Mouse (Mus musculus) heart, adult 18-20 months (tissue): ENCODE results near the gene Slc15a1. TPM values are rescaled to one million over a fixed set of nuclear protein-coding genes. Genes with fewer than 3 reads are reported as not detected.

Experiments
- DNase-seq, 2 experiments: peaks; one replicate each; pipeline ENCODE4 v3.0.0; 2021 to 2022; ENCODE audit warnings: mixed read lengths in 1 of 2
- long read RNA-seq, 2 experiments: library from polyadenylated mRNA; stranded (forward); transcript quantifications; one replicate each; pipeline ENCODE4 v2.0.0; 2021
- total RNA-seq, 2 experiments: library from RNA; stranded (reverse); gene quantifications; 2 replicates each; pipeline ENCODE4 v1.2.3; 2021

The Slc15a1 gene
- not detected for total RNA-seq
- long read RNA-seq, experiment 1 = 0 reads
- long read RNA-seq, experiment 2 = 0 reads

GRCm38 (mm10) chr14:121504781-121505484, at the start of gene Slc15a1:
Slc15a1 (minus strand) TSS chr14:121505252.
- DNase-seq = no peak

DNA sequence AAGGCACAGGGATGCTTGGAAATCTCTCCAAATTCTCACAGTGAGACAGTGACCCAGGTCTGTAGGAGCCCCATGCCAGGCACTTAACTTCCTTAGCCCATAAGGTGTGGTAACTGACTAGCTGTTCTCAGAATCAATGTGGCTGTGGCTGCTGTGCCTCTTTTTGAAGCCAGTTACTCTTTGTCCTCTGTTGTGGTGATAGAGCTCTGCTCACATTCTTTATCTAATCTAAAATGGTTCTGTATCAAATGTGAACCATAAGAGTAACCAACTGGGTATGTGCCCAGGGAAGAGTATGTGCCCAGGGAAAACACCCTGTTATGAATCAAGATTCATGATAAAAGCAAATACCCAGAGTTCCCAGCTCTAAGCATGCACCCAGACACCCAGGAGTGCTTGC, 48.7 kb upstream of the Slc15a1 start:
- DNase-seq = no peak

DNA sequence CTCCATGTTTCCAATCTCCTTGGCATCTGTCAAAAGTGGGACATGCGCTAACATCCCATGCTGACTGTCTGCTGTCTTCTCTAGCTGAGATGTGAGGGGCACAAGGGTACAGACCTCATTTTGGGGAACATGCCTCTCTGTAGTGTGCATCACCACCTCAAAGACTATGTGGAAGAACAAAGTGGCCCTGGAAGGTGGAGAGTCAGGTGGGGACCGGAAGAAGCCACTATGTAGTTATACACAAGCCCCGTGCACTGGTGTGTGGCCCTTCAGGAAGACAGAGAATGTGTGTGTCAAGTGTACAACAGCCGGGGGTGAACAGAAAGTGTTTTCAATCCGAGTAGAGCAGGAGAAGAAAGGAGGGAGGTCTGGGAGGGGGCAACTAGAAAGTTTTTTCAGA, 47.5 kb upstream of the Slc15a1 start:
- DNase-seq = no peak

DNA sequence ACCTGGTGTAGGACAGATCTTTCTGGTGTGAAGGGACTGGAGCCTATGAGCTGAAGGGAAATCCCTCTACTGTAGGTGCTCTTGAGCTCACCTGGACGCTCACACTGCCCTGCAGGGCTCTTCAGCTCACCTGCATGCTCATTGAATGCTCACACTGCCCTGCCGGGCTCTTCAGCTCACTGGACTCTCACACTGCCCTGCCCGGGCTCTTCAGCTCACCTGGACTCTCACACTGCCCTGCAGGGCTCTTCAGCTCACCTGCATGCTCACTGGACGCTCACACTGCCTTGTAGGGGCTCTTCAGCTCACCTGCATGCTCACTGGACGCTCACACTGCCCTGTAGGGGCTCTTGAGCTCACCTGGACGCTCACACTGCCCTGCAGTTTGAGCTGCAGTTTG, 44.8 kb upstream of the Slc15a1 start:
- no peak for DNase-seq

GRCm38 (mm10) chr14:121547745-121548144, 42.7 kb upstream of the Slc15a1 start:
- no peak for DNase-seq

GRCm38 (mm10) chr14:121546621-121547020, 41.6 kb upstream of the Slc15a1 start:
- DNase-seq = no peak

DNA sequence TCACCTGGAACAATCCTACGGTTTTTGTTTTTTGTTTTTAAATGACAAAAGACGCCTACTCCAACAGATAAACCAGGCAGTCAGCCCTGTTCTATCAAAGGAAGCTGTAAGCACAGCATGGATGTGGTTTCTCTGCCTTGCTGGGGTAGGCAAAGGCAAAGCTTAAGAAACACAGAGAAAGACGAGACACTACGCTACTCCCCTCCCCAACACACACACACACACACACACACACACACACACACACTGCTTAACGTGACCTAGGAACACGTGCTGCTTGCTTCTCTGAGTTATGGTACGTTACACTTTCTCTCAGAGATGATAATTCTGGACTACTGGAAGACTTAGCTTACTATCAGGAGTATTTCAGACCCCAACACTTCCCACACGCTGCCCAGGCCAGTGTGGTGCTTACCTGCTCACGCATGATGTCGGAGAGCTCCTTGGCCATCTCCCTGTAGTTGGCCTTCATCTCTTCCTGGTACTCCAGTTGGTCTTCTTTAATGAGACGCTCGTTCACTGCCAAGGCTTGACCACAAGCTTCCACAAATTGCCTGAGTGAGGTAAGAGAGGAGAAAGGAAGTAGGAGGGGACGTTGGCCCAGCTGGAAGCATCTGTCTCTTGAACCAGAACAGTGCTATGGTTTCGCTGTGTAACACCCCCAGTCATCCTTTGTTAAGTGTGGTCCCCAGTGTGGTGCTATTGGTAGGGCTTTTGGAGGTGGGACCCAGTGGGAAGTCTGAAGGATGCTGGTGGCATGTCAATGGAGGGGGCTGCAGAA, 40.7 kb upstream of the Slc15a1 start:
- no peak for DNase-seq

GRCm38 (mm10) chr14:121541262-121541661, 36.2 kb upstream of the Slc15a1 start:
- DNase-seq = no peak

GRCm38 (mm10) chr14:121534501-121534900, 29.4 kb upstream of the Slc15a1 start:
- DNase-seq = no peak

DNA sequence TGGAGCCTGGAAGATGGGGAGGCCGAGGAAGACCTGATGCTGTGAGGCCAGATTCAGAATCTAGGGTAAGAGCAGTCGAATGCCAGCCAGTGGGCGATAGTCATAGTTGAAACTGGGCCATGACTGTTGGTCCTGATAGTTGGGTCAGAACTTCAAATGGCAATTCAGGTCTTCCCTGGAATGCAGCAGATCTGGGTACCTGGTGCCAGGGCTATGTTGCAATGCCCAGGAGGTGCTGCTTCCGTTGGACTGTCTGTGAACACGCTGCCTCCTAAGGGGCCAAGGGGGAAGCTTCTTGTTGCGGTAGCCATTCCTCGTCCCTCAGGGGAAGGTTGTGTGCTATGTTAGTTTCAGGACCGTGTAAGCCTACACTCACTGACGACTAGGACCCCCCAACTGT, 25.8 kb upstream of the Slc15a1 start:
- DNase-seq = no peak

GRCm38 (mm10) chr14:121527883-121528282, 22.8 kb upstream of the Slc15a1 start:
- DNase-seq = no peak

GRCm38 (mm10) chr14:121527201-121527600, 22.1 kb upstream of the Slc15a1 start:
- DNase-seq = no peak

DNA sequence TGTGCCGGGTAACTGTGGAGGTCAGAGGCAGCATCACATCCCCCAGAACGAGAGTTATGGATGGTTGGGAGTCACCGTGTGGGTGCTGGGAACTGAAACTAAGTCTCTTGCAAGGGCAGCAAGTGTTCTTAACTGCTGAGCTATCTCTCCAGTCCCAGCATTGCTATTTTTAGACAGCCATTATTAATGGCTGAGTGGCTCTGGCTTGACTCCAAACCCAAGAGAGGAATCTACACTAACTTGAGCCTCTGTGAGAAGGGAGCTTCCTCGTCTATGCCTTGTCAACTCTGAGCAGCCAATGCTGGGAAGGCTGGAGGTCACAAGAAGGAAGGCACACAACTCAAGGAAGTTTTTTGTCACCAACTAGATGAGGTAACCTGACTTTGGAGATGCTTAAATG, 16.7 kb upstream of the Slc15a1 start:
- DNase-seq = peak; percentile 44 to 57

- no peak for DNase-seq
Measured at GRCm38 (mm10) chr14:121516881-121517280, 11.8 kb upstream of the Slc15a1 start.

DNA sequence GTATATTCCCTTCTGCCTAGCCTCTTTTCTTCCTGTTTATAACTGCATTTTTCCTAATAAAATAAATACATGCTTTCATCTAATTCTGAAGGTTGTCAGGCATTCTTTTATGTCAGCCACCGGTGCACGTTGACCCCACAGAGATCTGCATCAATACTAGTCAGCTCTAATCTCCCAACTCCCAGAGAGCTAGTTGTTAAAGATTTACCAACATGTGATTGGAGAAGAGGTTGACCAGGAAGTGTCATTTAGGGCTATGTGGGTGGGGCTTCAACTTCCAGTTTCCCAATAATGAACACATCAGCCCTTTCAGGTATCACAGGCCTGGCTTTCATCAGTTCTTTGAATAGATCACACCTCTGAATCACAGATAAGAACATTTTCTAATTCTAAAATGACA, 3.9 kb upstream of the Slc15a1 start:
- DNase-seq = no peak

DNA sequence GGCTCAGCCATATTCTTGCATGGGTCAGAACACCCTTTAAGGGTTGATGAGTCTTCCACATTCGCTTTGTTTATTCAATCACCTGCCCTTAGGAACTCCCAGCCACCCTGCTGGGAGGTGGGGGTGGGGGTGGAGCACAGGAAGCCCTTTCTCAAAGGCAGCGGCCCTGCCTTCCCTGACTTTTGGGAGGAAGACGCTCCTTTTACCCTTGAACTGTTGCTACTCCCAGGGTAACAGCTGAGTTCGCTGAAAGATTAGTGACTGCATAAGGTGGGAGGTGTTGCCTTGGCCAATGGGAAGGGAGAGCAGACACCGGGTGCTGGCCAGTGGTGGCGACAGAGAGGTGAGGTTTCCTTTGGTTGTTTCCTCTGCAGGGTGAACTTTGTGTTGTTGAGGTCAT, 1.3 kb upstream of the Slc15a1 start:
- no peak for DNase-seq

DNA sequence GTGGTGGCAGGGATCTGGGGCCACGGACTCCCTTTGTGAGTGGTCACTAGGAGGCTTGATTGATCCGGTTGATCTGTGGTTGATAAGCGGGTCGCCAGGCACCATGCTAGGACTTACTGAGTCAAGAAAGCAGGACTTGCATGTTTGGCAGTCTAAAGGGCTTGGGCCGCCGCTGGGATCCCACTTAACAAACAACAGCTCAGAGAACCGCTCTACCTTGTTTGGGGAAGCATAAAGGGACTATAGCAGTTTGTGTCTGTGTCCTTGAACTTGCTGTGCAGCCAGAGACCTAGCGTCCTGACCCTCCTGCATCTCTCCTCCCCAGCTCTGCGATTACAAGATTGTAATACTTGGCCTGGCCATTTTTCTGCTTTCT, 421 bp upstream of the Slc15a1 start:
- DNase-seq = no peak

DNA sequence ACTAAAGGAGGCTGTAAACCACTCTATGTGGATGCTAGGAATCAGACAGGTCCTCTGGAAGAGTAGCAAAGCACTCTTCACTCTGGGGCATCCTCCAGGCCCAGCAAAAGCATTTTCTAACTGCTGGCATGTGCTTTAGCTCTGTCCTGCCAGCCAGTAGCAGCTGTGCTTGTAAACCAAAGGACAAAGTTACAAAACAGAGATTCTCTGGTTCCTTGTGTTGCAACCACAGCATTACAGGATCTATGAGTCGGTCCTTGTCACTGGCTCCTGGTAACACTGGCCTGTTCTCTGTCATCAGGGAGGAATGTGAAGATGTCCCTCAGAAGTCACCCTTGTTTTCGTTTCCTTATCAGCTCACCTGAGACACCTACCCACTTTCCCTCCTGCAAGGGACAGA, 4.5 kb downstream of the Slc15a1 start:
- DNase-seq = no peak

DNA sequence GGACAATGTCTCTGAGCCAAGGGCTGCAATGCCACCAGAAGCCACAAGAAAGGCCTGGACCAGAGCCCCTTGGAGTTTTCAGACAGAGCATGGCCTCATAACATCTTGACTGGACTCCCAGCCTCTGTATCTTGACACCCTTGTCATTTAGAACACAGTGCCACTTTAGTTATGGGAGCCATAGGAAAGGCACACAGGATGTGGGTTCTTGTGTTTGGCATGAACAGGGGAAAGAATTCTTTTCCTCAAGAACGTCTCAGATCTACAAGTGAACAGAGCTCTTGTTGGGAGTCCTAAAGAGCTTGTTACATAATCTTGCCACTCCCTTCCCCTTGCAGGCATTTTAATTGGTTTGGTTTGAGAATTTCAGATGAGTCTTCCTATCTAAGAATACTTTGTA, 5.3 kb downstream of the Slc15a1 start:
- DNase-seq = no peak

- no peak for DNase-seq
Measured at GRCm38 (mm10) chr14:121497800-121498199, 7.3 kb downstream of the Slc15a1 start.

- no peak for DNase-seq
Measured at GRCm38 (mm10) chr14:121495741-121496140, 9.3 kb downstream of the Slc15a1 start.

DNA sequence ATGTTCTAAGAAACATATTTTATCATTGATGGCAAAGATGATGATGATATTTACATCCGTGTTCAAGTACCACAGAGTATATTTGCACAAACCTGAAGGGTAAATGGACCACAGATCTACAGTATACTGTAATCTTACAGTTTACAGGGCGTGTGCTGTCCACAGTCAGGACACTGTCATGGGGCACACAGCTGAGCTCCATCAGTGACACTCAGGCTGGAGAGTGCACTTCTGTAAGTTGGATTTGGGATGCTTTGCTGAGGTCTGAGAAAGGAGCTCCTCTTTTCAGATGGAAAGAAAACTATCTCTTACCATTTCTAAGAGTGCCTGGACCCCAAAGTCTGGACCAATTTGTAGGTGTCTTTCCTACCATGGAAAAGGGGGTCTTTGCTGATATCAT, 9.9 kb downstream of the Slc15a1 start:
- no peak for DNase-seq

- no peak for DNase-seq
Measured at GRCm38 (mm10) chr14:121494238-121494637, 10.8 kb downstream of the Slc15a1 start.

GRCm38 (mm10) chr14:121493712-121494111, 11.3 kb downstream of the Slc15a1 start:
- DNase-seq = no peak
